Mouse (Mus musculus): ENCODE data around the gene Dglucy.
A peak's percentile ranks its signal among the peaks of the same experiment; 100 is the strongest.

Gene Dglucy

GRCm38 (mm10) chr12:100778934-100779865, at the start of gene Dglucy:
TSS of gene Dglucy (plus strand) at chr12:100779057.
- DNase-seq: peak; percentile 89

- no peak for DNase-seq
Measured at GRCm38 (mm10) chr12:100735156-100735555, 43.7 kb upstream of the Dglucy start.

GRCm38 (mm10) chr12:100735581-100735980, 43.3 kb upstream of the Dglucy start:
- no peak for DNase-seq

GRCm38 (mm10) chr12:100738498-100738897, 40.4 kb upstream of the Dglucy start:
- DNase-seq: no peak

GRCm38 (mm10) chr12:100739011-100739570, 39.8 kb upstream of the Dglucy start:
- DNase-seq: no peak

GRCm38 (mm10) chr12:100740313-100740712, 38.5 kb upstream of the Dglucy start:
- DNase-seq: no peak

- no peak for DNase-seq
Measured at GRCm38 (mm10) chr12:100742468-100742867, 36.4 kb upstream of the Dglucy start.

- DNase-seq: no peak
Measured at GRCm38 (mm10) chr12:100752977-100753376, 25.9 kb upstream of the Dglucy start.

GRCm38 (mm10) chr12:100753716-100754115, 25.1 kb upstream of the Dglucy start:
- DNase-seq: no peak

GRCm38 (mm10) chr12:100757427-100757826, 21.4 kb upstream of the Dglucy start:
- DNase-seq: no peak

- DNase-seq: no peak
Measured at GRCm38 (mm10) chr12:100762663-100763425, 16.0 kb upstream of the Dglucy start.

GRCm38 (mm10) chr12:100764329-100765018, 14.4 kb upstream of the Dglucy start:
- no peak for DNase-seq

- no peak for DNase-seq
Measured at GRCm38 (mm10) chr12:100769871-100770270, 9.0 kb upstream of the Dglucy start.

GRCm38 (mm10) chr12:100770765-100771164, 8.1 kb upstream of the Dglucy start:
- DNase-seq: no peak

GRCm38 (mm10) chr12:100772230-100772984, 6.5 kb upstream of the Dglucy start:
- peak; percentile 60 for DNase-seq

GRCm38 (mm10) chr12:100774756-100775155, 4.1 kb upstream of the Dglucy start:
- no peak for DNase-seq

- DNase-seq: no peak
Measured at GRCm38 (mm10) chr12:100775291-100775690, 3.6 kb upstream of the Dglucy start.

- DNase-seq: no peak
Measured at GRCm38 (mm10) chr12:100775911-100776581, 2.8 kb upstream of the Dglucy start.

GRCm38 (mm10) chr12:100776991-100777390, 1.9 kb upstream of the Dglucy start:
- no peak for DNase-seq

GRCm38 (mm10) chr12:100778276-100778933, 452 bp upstream of the Dglucy start:
- DNase-seq: no peak

GRCm38 (mm10) chr12:100780416-100780815, 1.6 kb downstream of the Dglucy start:
- no peak for DNase-seq

Data from right cerebral cortex, postnatal 14 days (tissue).